Mouse (Mus musculus): ENCODE data around the gene Atg9b.

Gene Atg9b

GRCm38 (mm10) chr5:24391864-24392263 lies at the start of gene Atg9b:
Gene Atg9b (minus strand): TSS chr5:24392143.
- no peak for DNase-seq (ENCODE audit: low spot score)

- DNase-seq (ENCODE audit: low spot score), result no peak
Observed at GRCm38 (mm10) chr5:24441187-24441586, 49.2 kb upstream of the Atg9b start.

GRCm38 (mm10) chr5:24433993-24434392 lies 42.0 kb upstream of the Atg9b start:
- DNase-seq (ENCODE audit: low spot score), result no peak

- DNase-seq (ENCODE audit: low spot score), result no peak
Observed at GRCm38 (mm10) chr5:24428596-24428995, 36.7 kb upstream of the Atg9b start.

GRCm38 (mm10) chr5:24427981-24428402 lies 36.0 kb upstream of the Atg9b start:
- peak; percentile 25 for DNase-seq (ENCODE audit: low spot score)

GRCm38 (mm10) chr5:24427285-24427633 lies 35.3 kb upstream of the Atg9b start:
- no peak for DNase-seq (ENCODE audit: low spot score)

GRCm38 (mm10) chr5:24426556-24427284 lies 34.8 kb upstream of the Atg9b start:
- no peak for DNase-seq (ENCODE audit: low spot score)

- no peak for DNase-seq (ENCODE audit: low spot score)
Observed at GRCm38 (mm10) chr5:24426037-24426432, 34.1 kb upstream of the Atg9b start.

- DNase-seq (ENCODE audit: low spot score), result peak; percentile 64
Observed at GRCm38 (mm10) chr5:24425421-24426036, 33.6 kb upstream of the Atg9b start.

- DNase-seq (ENCODE audit: low spot score), result peak; percentile 84
Observed at GRCm38 (mm10) chr5:24424861-24425411, 33.0 kb upstream of the Atg9b start.

- peak; percentile 37 for DNase-seq (ENCODE audit: low spot score)
Observed at GRCm38 (mm10) chr5:24424004-24424781, 32.2 kb upstream of the Atg9b start.

GRCm38 (mm10) chr5:24423129-24424003 lies 31.4 kb upstream of the Atg9b start, which contains the start of the genes Cdk5 and Slc4a2:
Gene Cdk5 (minus strand): TSS chr5:24423530.
Gene Slc4a2 (plus strand): TSS chr5:24423837.
- peak; percentile 99 for DNase-seq (ENCODE audit: low spot score)

GRCm38 (mm10) chr5:24420381-24420780 lies 28.4 kb upstream of the Atg9b start:
- DNase-seq (ENCODE audit: low spot score), result no peak

GRCm38 (mm10) chr5:24417587-24417986 lies 25.6 kb upstream of the Atg9b start:
- no peak for DNase-seq (ENCODE audit: low spot score)

GRCm38 (mm10) chr5:24416222-24416736 lies 24.3 kb upstream of the Atg9b start:
- peak; percentile 63 for DNase-seq (ENCODE audit: low spot score)

- no peak for DNase-seq (ENCODE audit: low spot score)
Observed at GRCm38 (mm10) chr5:24413938-24414337, 22.0 kb upstream of the Atg9b start.

- no peak for DNase-seq (ENCODE audit: low spot score)
Observed at GRCm38 (mm10) chr5:24413042-24413693, 21.2 kb upstream of the Atg9b start, which contains the start of gene Asic3. Gene Asic3 (plus strand): TSS chr5:24413392.

- no peak for DNase-seq (ENCODE audit: low spot score)
Observed at GRCm38 (mm10) chr5:24412063-24412462, 20.1 kb upstream of the Atg9b start.

GRCm38 (mm10) chr5:24409466-24409865 lies 17.5 kb upstream of the Atg9b start:
- no peak for DNase-seq (ENCODE audit: low spot score)

GRCm38 (mm10) chr5:24408651-24409050 lies 16.7 kb upstream of the Atg9b start:
- no peak for DNase-seq (ENCODE audit: low spot score)
